Comparison of ENCODE assay signal across 15 mouse cellular contexts in the genomic region with DNA sequence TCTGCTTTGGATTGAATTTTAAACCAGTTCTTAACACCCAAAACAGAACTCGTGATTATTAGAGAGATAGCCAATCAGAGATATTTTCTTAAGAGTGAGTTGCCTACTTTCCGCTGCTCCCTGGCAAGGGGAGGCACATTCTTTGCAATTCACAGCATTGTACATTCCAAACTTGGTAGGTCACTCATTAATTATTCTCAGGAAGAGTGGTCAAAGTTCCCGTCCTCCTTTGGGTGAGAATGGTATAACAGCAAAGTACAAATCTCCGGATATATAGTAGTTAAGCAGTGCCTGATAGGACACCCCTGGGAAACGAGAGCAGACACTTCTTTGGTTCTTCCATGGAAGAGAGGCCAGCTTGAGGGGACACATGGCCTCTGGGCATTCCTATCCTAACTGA.
DNase-seq lines count a peak whose midpoint lies in the region; ATAC-seq and TF ChIP-seq lines count a peak whose summit lies in the region.
"Had no signal": no experiment of that assay in that cellular context is flagged by ENCODE, and none has a peak within 500 bp of the region (broad histone marks: within the 10 kb centered on the region; RNA-seq: fewer than 3 reads in every experiment).

No protein-coding gene starts in this region.

- TF ChIP-seq CTCF in brain, embryonic 14.5 days (IDR thresholded peaks at IDR 0.05; ENCODE audit: borderline replicate concordance, extremely low read depth, insufficient read depth, insufficient read length) = no peak

- H3K27ac ChIP-seq in kidney, embryonic 14.5 days (ENCODE audit: low read depth, low read length) = no peak overlapping the region
- H3K27ac ChIP-seq: forebrain, embryonic 12.5 days; hindbrain, embryonic 15.5 days; macrophage had no signal

- H3K4me1 ChIP-seq in kidney, embryonic 14.5 days (ENCODE audit: control insufficient read depth, insufficient read depth, low read length) = no peaks in the 10 kb centered on the region
- H3K4me1 ChIP-seq: forebrain, embryonic 12.5 days; hindbrain, embryonic 15.5 days had no signal

- no peaks in the 10 kb centered on the region for H3K27me3 ChIP-seq in kidney, embryonic 14.5 days (ENCODE audit: control insufficient read depth, insufficient read depth, low read length)
- H3K27me3 ChIP-seq: forebrain, embryonic 12.5 days; hindbrain, embryonic 15.5 days had no signal

- no peak overlapping the region for H3K4me3 ChIP-seq in kidney, embryonic 14.5 days (ENCODE audit: low read length)
- H3K4me3 ChIP-seq: forebrain, embryonic 12.5 days; hindbrain, embryonic 15.5 days had no signal

- WGBS in kidney, embryonic 14.5 days = 56% methylated on average over 5 of the region's 5 CpGs

- no peak overlapping the region for H3K9ac ChIP-seq in kidney, embryonic 14.5 days (ENCODE audit: low read depth, low read length)
- H3K9ac ChIP-seq: forebrain, embryonic 12.5 days; hindbrain, embryonic 15.5 days had no signal

- H3K4me2 ChIP-seq in kidney, embryonic 14.5 days (replicated peaks; ENCODE audit: low read depth, low read length) = no peak overlapping the region
- H3K4me2 ChIP-seq: forebrain, embryonic 12.5 days; hindbrain, embryonic 15.5 days had no signal

- ATAC-seq in kidney, embryonic 14.5 days (ENCODE audit: low FRiP score, low TSS enrichment) = no peak; the same call in 1 of the 2 replicates

- peak; percentile 82 for DNase-seq in kidney, adult 11 months
- DNase-seq in brain, embryonic 14.5 days (ENCODE audit: low read depth) = peak; percentile 7
- peak; percentile 74 for DNase-seq in kidney, postnatal 14 days
- DNase-seq in mesoderm, embryonic 11.5 days (ENCODE audit: low read depth, low spot score) = peak; percentile 4
- no peak for DNase-seq in adrenal gland, postnatal 10 days
- no peak for DNase-seq in gastrocnemius, postnatal 10 days
- DNase-seq: adrenal gland, postnatal 25 days; cerebellum, adult 9-11 months; embryo, embryonic 11 days; midbrain, embryonic 14.5 days; thymus, postnatal 36 days had no signal

- no peak for TF ChIP-seq POLR2A in brain, embryonic 14.5 days (IDR thresholded peaks at IDR 0.05; ENCODE audit: borderline replicate concordance, extremely low read depth, insufficient read depth, insufficient read length, poor library complexity, severe bottlenecking)

- H3K9me3 ChIP-seq in kidney, embryonic 14.5 days (ENCODE audit: control insufficient read depth, low read length) = no peaks in the 10 kb centered on the region
- H3K9me3 ChIP-seq: forebrain, embryonic 12.5 days; hindbrain, embryonic 15.5 days had no signal

- H3K36me3 ChIP-seq in kidney, embryonic 14.5 days (ENCODE audit: control insufficient read depth, insufficient read depth, low read length) = no peaks in the 10 kb centered on the region
- H3K36me3 ChIP-seq: forebrain, embryonic 12.5 days; hindbrain, embryonic 15.5 days had no signal

Comparison
In these comparisons a context has a peak if more than half of its experiments do, and no peak if none do; other contexts are left out.
1. DNase-seq: peak in kidney, adult 11 months (single experiment), brain, embryonic 14.5 days (single experiment), kidney, postnatal 14 days (single experiment) and mesoderm, embryonic 11.5 days (single experiment); none in adrenal gland, postnatal 10 days (single experiment) and gastrocnemius, postnatal 10 days (single experiment).